11 mouse cellular contexts compared by ENCODE assay signal in the genomic region with DNA sequence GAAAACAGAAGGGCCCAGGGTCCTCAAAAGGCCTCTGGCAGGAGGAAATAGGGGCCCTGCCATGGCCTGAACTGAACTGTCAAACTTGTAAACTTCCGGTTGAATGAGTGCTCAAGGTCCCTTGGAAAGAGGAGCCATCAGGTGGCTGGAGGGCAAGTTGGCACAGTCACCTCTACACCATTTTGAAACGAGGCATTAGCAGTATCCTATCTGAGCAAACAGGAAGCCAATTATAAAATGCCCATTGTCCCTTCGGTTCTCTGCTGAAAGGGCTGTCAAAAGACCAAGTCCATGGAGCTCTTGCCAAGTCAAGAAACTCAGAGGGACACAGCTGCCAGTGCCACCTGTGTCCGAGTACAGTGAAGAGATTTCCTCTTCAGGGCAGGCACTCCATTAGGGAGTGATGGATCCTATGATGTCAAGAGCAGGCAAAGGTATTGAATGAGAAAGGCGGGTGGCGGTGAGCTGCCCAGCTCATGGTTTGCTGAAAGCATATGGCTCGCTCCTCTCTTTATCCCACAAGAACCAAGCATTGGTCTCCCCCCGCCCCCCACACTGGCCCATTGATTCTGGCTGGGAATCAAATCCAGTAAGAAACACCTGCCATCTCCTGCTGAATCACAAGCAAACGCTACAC.
DNase-seq lines count a peak whose midpoint lies in the region; ATAC-seq and TF ChIP-seq lines count a peak whose summit lies in the region.
"Had no signal": no experiment of that assay in that cellular context is flagged by ENCODE, and none has a peak within 500 bp of the region (broad histone marks: within the 10 kb centered on the region; RNA-seq: fewer than 3 reads in every experiment).

No protein-coding gene starts in this region.

- peak overlapping the region; percentile 23; the same call in 1 of the 2 replicates for H3K27ac ChIP-seq in hindbrain, embryonic 10.5 days
- no peak overlapping the region for H3K27ac ChIP-seq in hindbrain, embryonic 11.5 days (ENCODE audit: low read depth, low read length)
- peak overlapping the region; percentile 45; the same call in 1 of the 2 replicates for H3K27ac ChIP-seq in limb, embryonic 14.5 days (replicated peaks; ENCODE audit: low read depth, low read length)
- H3K27ac ChIP-seq: heart, adult 2 months had no signal

- no peaks in the 10 kb centered on the region for H3K36me3 ChIP-seq in hindbrain, embryonic 10.5 days
- no peaks in the 10 kb centered on the region for H3K36me3 ChIP-seq in hindbrain, embryonic 11.5 days (ENCODE audit: control insufficient read depth, insufficient read depth, low read length)
- H3K36me3 ChIP-seq in limb, embryonic 14.5 days (ENCODE audit: control insufficient read depth, insufficient read depth, low read length): no peaks in the 10 kb centered on the region

- DNase-seq in hindbrain, embryonic 10.5 days (ENCODE audit: low spot score): no peak
- no peak for DNase-seq in hindbrain, embryonic 11.5 days (ENCODE audit: low spot score)
- peak; percentile 28 for DNase-seq in right cerebral cortex, postnatal 4 days
- DNase-seq in right cerebral cortex, postnatal 25 days: no peak
- no peak for DNase-seq in limb, embryonic 14.5 days (ENCODE audit: low spot score)
- DNase-seq in retina, postnatal 1 day: peak; percentile 70
- no peak for DNase-seq in embryo, embryonic 11 days
- no peak for DNase-seq in embryo, embryonic 10.5 days (ENCODE audit: low spot score)
- DNase-seq: heart, adult 2 months; heart, postnatal 4 days; kidney, postnatal 4 days had no signal

- no peaks in the 10 kb centered on the region for H3K27me3 ChIP-seq in hindbrain, embryonic 10.5 days (ENCODE audit: insufficient read depth, poor library complexity, severe bottlenecking)
- no peaks in the 10 kb centered on the region for H3K27me3 ChIP-seq in hindbrain, embryonic 11.5 days (ENCODE audit: control insufficient read depth, insufficient read depth, low read length)
- no peaks in the 10 kb centered on the region for H3K27me3 ChIP-seq in limb, embryonic 14.5 days (ENCODE audit: control insufficient read depth, insufficient read depth, low read length)

- H3K9ac ChIP-seq in hindbrain, embryonic 11.5 days (ENCODE audit: low read depth, low read length): no peak overlapping the region
- H3K9ac ChIP-seq in limb, embryonic 14.5 days (ENCODE audit: low read depth, low read length, severe bottlenecking): no peak overlapping the region

- 80% methylated on average over 9 of the region's 9 CpGs for WGBS in hindbrain, embryonic 10.5 days
- 75% methylated on average over 9 of the region's 9 CpGs for WGBS in hindbrain, embryonic 11.5 days
- 76% methylated on average over 9 of the region's 9 CpGs for WGBS in limb, embryonic 14.5 days

- H3K4me1 ChIP-seq in hindbrain, embryonic 10.5 days (replicated peaks): peaks cover 22% of the 10 kb centered on the region
- peaks cover 2% of the 10 kb centered on the region for H3K4me1 ChIP-seq in hindbrain, embryonic 11.5 days (replicated peaks; ENCODE audit: control insufficient read depth, insufficient read depth, low read length)
- peaks cover 12% of the 10 kb centered on the region for H3K4me1 ChIP-seq in limb, embryonic 14.5 days (ENCODE audit: control insufficient read depth, insufficient read depth, low read length)

- no peaks in the 10 kb centered on the region for H3K9me3 ChIP-seq in hindbrain, embryonic 10.5 days
- H3K9me3 ChIP-seq in hindbrain, embryonic 11.5 days (ENCODE audit: control insufficient read depth, low read length): no peaks in the 10 kb centered on the region
- no peaks in the 10 kb centered on the region for H3K9me3 ChIP-seq in limb, embryonic 14.5 days (ENCODE audit: control insufficient read depth, low read length)

- no peak for TF ChIP-seq POLR2A in limb, embryonic 14.5 days (IDR thresholded peaks at IDR 0.05; ENCODE audit: borderline replicate concordance, extremely low read depth, insufficient read depth, insufficient read length)

- no peak for ATAC-seq in hindbrain, embryonic 11.5 days (ENCODE audit: low FRiP score)
- ATAC-seq in limb, embryonic 14.5 days (ENCODE audit: low FRiP score, low read depth): no peak

- no peak overlapping the region for H3K4me2 ChIP-seq in hindbrain, embryonic 11.5 days (replicated peaks; ENCODE audit: low read depth, low read length)
- no peak overlapping the region for H3K4me2 ChIP-seq in limb, embryonic 14.5 days (replicated peaks; ENCODE audit: low read depth, low read length, severe bottlenecking)

- no peak overlapping the region for H3K4me3 ChIP-seq in hindbrain, embryonic 10.5 days
- H3K4me3 ChIP-seq in hindbrain, embryonic 11.5 days (ENCODE audit: low read depth, low read length): no peak overlapping the region
- H3K4me3 ChIP-seq in limb, embryonic 14.5 days (replicated peaks; ENCODE audit: low read length): no peak overlapping the region
- H3K4me3 ChIP-seq: heart, adult 2 months had no signal

Comparison
In these comparisons a context has a peak if more than half of its experiments do, and no peak if none do; other contexts are left out.
1. DNase-seq: peak in right cerebral cortex, postnatal 4 days (single experiment) and retina, postnatal 1 day (single experiment); none in hindbrain, embryonic 10.5 days (single experiment), hindbrain, embryonic 11.5 days (single experiment), right cerebral cortex, postnatal 25 days (single experiment), limb, embryonic 14.5 days (single experiment), embryo, embryonic 11 days (single experiment) and embryo, embryonic 10.5 days (single experiment).